Mouse (Mus musculus) myocyte (in vitro differentiated cells): ENCODE results near the gene Kdm4b.

Experiments
- CEBPB ChIP-seq: IDR thresholded peaks from 2 replicates; pipeline ENCODE4 v1.6.1; 2011; ENCODE audit warnings: mild to moderate bottlenecking, moderate library complexity; ENCODE audit not compliant: poor library complexity, insufficient read depth, severe bottlenecking
- E2F4 ChIP-seq: IDR thresholded peaks from one replicate; pipeline ENCODE4 v1.6.1; 2011; ENCODE audit warnings: mild to moderate bottlenecking, control low read depth, moderate library complexity; ENCODE audit not compliant: insufficient read depth
- MYOD1 ChIP-seq, 3 experiments: IDR thresholded peaks; one replicate each; pipeline ENCODE4 v1.6.1; 2011; ENCODE audit warnings: control low read depth in 2 of 3, low read depth in 2 of 3, mild to moderate bottlenecking in 2 of 3, moderate library complexity in 1 of 3; ENCODE audit not compliant: insufficient read length in 2 of 3, control insufficient read depth in 1 of 3
- POLR2A ChIP-seq: IDR thresholded peaks from one replicate; pipeline ENCODE4 v1.6.1; 2011; ENCODE audit warnings: low read depth, mild to moderate bottlenecking, control low read depth, moderate library complexity; ENCODE audit not compliant: insufficient read length
- REST ChIP-seq: IDR thresholded peaks from one replicate; pipeline ENCODE4 v1.6.1; 2011; ENCODE audit warnings: mild to moderate bottlenecking, control low read depth, moderate library complexity; ENCODE audit not compliant: insufficient read depth, insufficient read length

DNA sequence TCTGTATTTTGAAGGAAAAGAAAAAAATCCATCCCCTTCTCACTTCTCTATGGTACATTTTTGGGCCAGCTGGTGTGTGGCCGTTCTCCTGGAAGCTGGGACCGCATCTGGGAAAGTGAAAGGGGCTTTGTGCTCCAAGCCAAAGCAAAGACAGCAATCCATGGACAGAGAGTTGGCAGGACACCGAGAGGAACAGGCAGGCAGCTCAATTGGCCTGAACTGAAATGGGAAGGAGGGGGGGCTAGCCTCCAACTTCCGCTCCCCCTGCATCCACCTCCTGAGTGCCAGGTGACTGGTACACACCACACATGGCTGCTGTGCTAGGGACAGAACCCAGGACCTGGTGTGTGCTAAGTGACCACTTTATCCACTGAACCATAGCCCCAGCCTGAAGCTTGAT lies 43.1 kb upstream of the Kdm4b start:
- TF ChIP-seq POLR2A (no peak), MYOD1 (IDR thresholded peaks at IDR 0.05; ENCODE audit: control insufficient read depth in 1 of 3, insufficient read length in 2 of 3, low read depth in 2 of 3) (no peak), CEBPB (no peak), E2F4 (no peak), REST (no peak)
